Mouse (Mus musculus) forelimb bud, embryonic 11.5 days (tissue): ENCODE measurements around the gene Olfr1447.

Source experiments
- DNase-seq: peaks from one replicate; pipeline ENCODE4 v3.0.0-alpha.2; 2012; ENCODE audit warnings: low read depth, low spot score

The Olfr1447 gene

DNA sequence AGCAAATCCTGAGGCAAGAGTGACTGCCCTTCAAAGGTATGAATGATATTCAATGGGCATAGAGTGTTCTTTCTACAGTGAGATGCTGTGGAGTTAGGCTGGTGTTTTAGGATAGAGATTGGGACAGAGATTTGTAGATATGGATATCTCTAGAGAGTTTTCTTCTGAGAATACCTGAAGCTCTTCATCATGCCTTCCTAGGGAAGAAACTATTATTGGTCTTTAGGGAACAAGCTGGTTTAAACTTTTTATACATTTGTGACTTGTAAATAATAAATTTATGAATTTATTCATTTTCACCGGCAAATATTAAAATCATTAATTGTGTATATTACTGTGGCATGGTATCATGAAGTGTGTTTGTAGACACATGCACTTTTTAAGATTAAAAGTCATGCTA lies at the start of gene Olfr1447:
Olfr1447 (minus strand) TSS at position 101 of the 400 bp plus-strand sequence.
- DNase-seq, result no peak

DNA sequence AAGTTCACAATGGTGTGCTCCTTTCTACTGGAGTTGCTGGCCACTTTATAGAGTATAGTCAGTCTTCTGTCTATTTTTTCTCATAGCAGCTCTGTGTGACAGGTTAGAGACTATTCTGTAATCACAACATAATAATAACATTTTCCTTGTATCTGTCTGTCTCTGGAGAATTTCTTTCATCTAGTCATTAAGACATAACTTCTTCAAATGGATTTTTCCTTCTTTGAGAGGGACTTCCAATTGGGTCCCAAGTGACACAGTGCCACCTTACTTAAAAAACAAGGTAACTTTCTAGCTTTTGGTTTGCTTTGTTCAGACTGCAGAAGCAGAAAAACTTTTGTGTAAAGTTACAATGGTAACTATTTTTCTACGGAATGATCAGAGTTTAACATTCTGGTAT lies 46.4 kb upstream of the Olfr1447 start, which contains the start of gene Olfr1450:
Olfr1450 (plus strand) TSS at position 301 of the 400 bp plus-strand sequence.
- no peak for DNase-seq

- DNase-seq, result no peak
These were observed 27.0 kb upstream of the Olfr1447 start, which contains the start of gene Olfr1449 for GRCm38 (mm10) chr19:12930540-12930939. Gene Olfr1449 (plus strand): TSS chr19:12930840.

DNA sequence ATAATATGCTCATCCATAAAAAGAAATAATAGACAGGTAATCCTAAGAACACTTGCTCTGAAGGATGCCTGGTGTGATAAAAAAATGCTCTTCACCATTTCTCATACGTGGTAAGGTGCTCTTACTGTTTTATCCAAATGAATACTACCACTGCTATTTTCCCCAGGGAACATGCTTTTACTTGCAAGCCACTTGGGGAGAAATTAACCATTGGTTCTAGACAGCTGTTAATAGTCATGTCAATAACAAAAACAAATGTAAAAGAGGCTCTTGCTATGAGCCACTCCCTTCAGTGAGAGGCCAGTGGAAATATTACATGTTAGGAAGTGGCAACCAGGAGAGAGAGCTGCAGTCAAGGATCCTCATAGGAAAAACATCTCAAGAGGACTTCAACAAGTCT lies 20.8 kb upstream of the Olfr1447 start, which contains the start of gene Olfr1448:
Olfr1448 (minus strand) TSS at position 101 of the 400 bp plus-strand sequence.
- no peak for DNase-seq

GRCm38 (mm10) chr19:12893424-12893823 lies 10.1 kb downstream of the Olfr1447 start, which contains the start of gene Olfr1446:
Gene Olfr1446 (minus strand): TSS chr19:12893524.
- no peak for DNase-seq

- DNase-seq, result no peak
These were observed 20.0 kb downstream of the Olfr1447 start, which contains the start of gene Olfr1445 for GRCm38 (mm10) chr19:12883555-12883954. Gene Olfr1445 (plus strand): TSS chr19:12883855.

DNA sequence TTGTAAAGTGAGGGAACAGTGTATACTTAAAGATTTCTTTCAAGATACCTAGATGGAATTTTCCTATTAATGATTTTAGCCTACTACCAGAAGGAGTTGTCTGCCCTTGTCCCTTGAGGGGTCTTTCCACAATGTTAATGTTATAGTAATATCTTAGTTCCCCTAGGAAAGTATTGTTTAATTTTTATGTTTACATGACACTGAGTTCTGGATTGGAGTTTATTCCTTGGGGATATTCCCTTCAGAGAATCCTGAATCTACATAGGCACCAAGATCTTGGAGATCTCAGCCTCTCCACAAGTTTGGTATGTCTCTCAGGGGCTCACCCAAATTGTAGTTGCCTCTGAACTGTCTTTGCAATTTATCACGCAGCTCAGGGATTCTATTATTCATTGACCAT lies 46.6 kb downstream of the Olfr1447 start, which contains the start of gene Olfr1444:
Olfr1444 (plus strand) TSS at position 301 of the 400 bp plus-strand sequence.
- DNase-seq, result no peak
